Mouse (Mus musculus) megakaryocyte-erythroid progenitor cell, adult 5 weeks (primary cell): Measurements from ENCODE around the gene 4932438A13Rik. TPM values are rescaled to one million over a fixed set of nuclear protein-coding genes. Genes with fewer than 3 reads are reported as not detected.

ENCODE experiments used
- polyA plus RNA-seq: library from polyadenylated mRNA; stranded (reverse); fragments of >175 nt; gene quantifications from 2 replicates; pipeline ENCODE4 v1.2.3, GENCODE M21; 2012

Gene 4932438A13Rik
- 2.4 and 3.5 TPM in 2 replicates for polyA plus RNA-seq

GRCm38 (mm10) chr3:36862721-36863275 is at the start of gene 4932438A13Rik:
4932438A13Rik (plus strand) TSS chr3:36863104.

GRCm38 (mm10) chr3:37063406-37063805 is 200.5 kb downstream of the 4932438A13Rik start, which contains the start of gene Adad1:
Adad1 (plus strand) TSS chr3:37063527.

Other genes starting within 250 kb of the 4932438A13Rik start
- gene Bbs7, start 249.6 kb upstream of the 4932438A13Rik start, polyA plus RNA-seq, result 1.4 TPM in 2 replicates
- 0.03 TPM in 1 of 2 replicates, not detected in the other for gene Trpc3, start 172.9 kb upstream of the 4932438A13Rik start, polyA plus RNA-seq
- gene Adad1, start 200.4 kb downstream of the 4932438A13Rik start, polyA plus RNA-seq, result not detected in 2 replicates